Mouse (Mus musculus): Measurements from ENCODE around the gene Tsc1. TPM values are rescaled to one million over a fixed set of nuclear protein-coding genes. Genes with fewer than 3 reads are reported as not detected.

Gene Tsc1
- total RNA-seq, 1 experiment = 14.9 TPM

- Histone ChIP-seq H3K9me3 (ENCODE audit: control insufficient read depth, insufficient read depth, low read depth, low read length) (no peaks in the 10 kb centered on the region), H3K4me1 (ENCODE audit: control insufficient read depth in 2 of 2, insufficient read depth in 2 of 2, low read length in 2 of 2, poor library complexity in 1 of 2) (no peaks in the 10 kb centered on the region), H3K9ac (ENCODE audit: insufficient read depth, low read depth, low read length, poor library complexity, severe bottlenecking) (no peak overlapping the region), H3K27ac (ENCODE audit: insufficient read depth, low read depth, low read length, poor library complexity, severe bottlenecking) (no peak overlapping the region), H3K36me3 (ENCODE audit: control insufficient read depth, insufficient read depth, low read length, poor library complexity, severe bottlenecking) (peaks cover 56% of the 10 kb centered on the region), H3K4me3 (ENCODE audit: insufficient read depth in 1 of 2, low read depth in 1 of 2, low read length in 2 of 2, poor library complexity in 1 of 2, severe bottlenecking in 1 of 2) (no peak overlapping the region)
- DNase-seq (ENCODE audit: low read depth, low spot score) = peak; percentile 30
- TF ChIP-seq ZNF384 (IDR thresholded peaks at IDR 0.05; ENCODE audit: low read depth, low read length) (no peak), MAFK (IDR thresholded peaks at IDR 0.05; ENCODE audit: insufficient read depth, low read depth, low read length) (no peak)
- in situ Hi-C loops (cut with MboI; ENCODE audit: low sequenced_read_pairs in 2 of 2, unreplicated experiment in 2 of 2) = no loop called here
These were observed 39.7 kb downstream of the Tsc1 start for GRCm38 (mm10) chr2:28680710-28681109.

- DNase-seq (ENCODE audit: low read depth, low spot score) = no peak
- no peak for TF ChIP-seq ZC3H11A (IDR thresholded peaks at IDR 0.05; ENCODE audit: borderline replicate concordance, low read depth, low read length)
- no peak overlapping the region for H3K9ac ChIP-seq (ENCODE audit: insufficient read depth, low read depth, low read length, poor library complexity, severe bottlenecking)
- no peak overlapping the region for H3K4me3 ChIP-seq (ENCODE audit: insufficient read depth in 1 of 2, low read depth in 1 of 2, low read length in 2 of 2, poor library complexity in 1 of 2, severe bottlenecking in 1 of 2)
- H3K4me1 ChIP-seq (ENCODE audit: control insufficient read depth in 2 of 2, insufficient read depth in 2 of 2, low read length in 2 of 2, poor library complexity in 1 of 2) = no peaks in the 10 kb centered on the region
- H3K27ac ChIP-seq (ENCODE audit: insufficient read depth, low read depth, low read length, poor library complexity, severe bottlenecking) = no peak overlapping the region
- H3K9me3 ChIP-seq (ENCODE audit: control insufficient read depth, insufficient read depth, low read depth, low read length) = no peaks in the 10 kb centered on the region
- H3K36me3 ChIP-seq (ENCODE audit: control insufficient read depth, insufficient read depth, low read length, poor library complexity, severe bottlenecking) = peaks cover 58% of the 10 kb centered on the region
- in situ Hi-C loops (cut with MboI; ENCODE audit: low sequenced_read_pairs in 2 of 2, unreplicated experiment in 2 of 2) = no loop called here
These were observed 40.7 kb downstream of the Tsc1 start for GRCm38 (mm10) chr2:28681718-28682117.

- H3K36me3 ChIP-seq (ENCODE audit: control insufficient read depth, insufficient read depth, low read length, poor library complexity, severe bottlenecking) = peaks cover 42% of the 10 kb centered on the region
- H3K9ac ChIP-seq (ENCODE audit: insufficient read depth, low read depth, low read length, poor library complexity, severe bottlenecking) = no peak overlapping the region
- no peaks in the 10 kb centered on the region for H3K9me3 ChIP-seq (ENCODE audit: control insufficient read depth, insufficient read depth, low read depth, low read length)
- no peak for DNase-seq (ENCODE audit: low read depth, low spot score)
- H3K27ac ChIP-seq (ENCODE audit: insufficient read depth, low read depth, low read length, poor library complexity, severe bottlenecking) = no peak overlapping the region
- H3K4me1 ChIP-seq (ENCODE audit: control insufficient read depth in 2 of 2, insufficient read depth in 2 of 2, low read length in 2 of 2, poor library complexity in 1 of 2) = no peaks in the 10 kb centered on the region
- no peak overlapping the region for H3K4me3 ChIP-seq (ENCODE audit: insufficient read depth in 1 of 2, low read depth in 1 of 2, low read length in 2 of 2, poor library complexity in 1 of 2, severe bottlenecking in 1 of 2)
- no peak for TF ChIP-seq ZNF384 (IDR thresholded peaks at IDR 0.05; ENCODE audit: low read depth, low read length)
- in situ Hi-C loops (cut with MboI; ENCODE audit: low sequenced_read_pairs in 2 of 2, unreplicated experiment in 2 of 2) = no loop called here
These were observed 44.9 kb downstream of the Tsc1 start for GRCm38 (mm10) chr2:28685895-28686294.

- DNase-seq (ENCODE audit: low read depth, low spot score) = peak; percentile 7
- no peak for TF ChIP-seq ZNF384 (IDR thresholded peaks at IDR 0.05; ENCODE audit: low read depth, low read length)
- no peak for TF ChIP-seq HCFC1 (IDR thresholded peaks at IDR 0.05; ENCODE audit: borderline replicate concordance, insufficient read depth, low read length)
- TF ChIP-seq CHD2 (IDR thresholded peaks at IDR 0.05; ENCODE audit: low read depth, low read length) = no peak
- no peak for TF ChIP-seq ZC3H11A (IDR thresholded peaks at IDR 0.05; ENCODE audit: borderline replicate concordance, low read depth, low read length)
- no peak for TF ChIP-seq MAFK (IDR thresholded peaks at IDR 0.05; ENCODE audit: insufficient read depth, low read depth, low read length)
- Histone ChIP-seq H3K9ac (ENCODE audit: insufficient read depth, low read depth, low read length, poor library complexity, severe bottlenecking) (no peak overlapping the region), H3K36me3 (ENCODE audit: control insufficient read depth, insufficient read depth, low read length, poor library complexity, severe bottlenecking) (peaks cover 20% of the 10 kb centered on the region), H3K4me3 (ENCODE audit: insufficient read depth in 1 of 2, low read depth in 1 of 2, low read length in 2 of 2, poor library complexity in 1 of 2, severe bottlenecking in 1 of 2) (no peak overlapping the region), H3K9me3 (ENCODE audit: control insufficient read depth, insufficient read depth, low read depth, low read length) (no peaks in the 10 kb centered on the region), H3K4me1 (ENCODE audit: control insufficient read depth in 2 of 2, insufficient read depth in 2 of 2, low read length in 2 of 2, poor library complexity in 1 of 2) (no peaks in the 10 kb centered on the region), H3K27ac (ENCODE audit: insufficient read depth, low read depth, low read length, poor library complexity, severe bottlenecking) (no peak overlapping the region)
- in situ Hi-C loops (cut with MboI; ENCODE audit: low sequenced_read_pairs in 2 of 2, unreplicated experiment in 2 of 2) = no loop called here
These were observed 47.4 kb downstream of the Tsc1 start for GRCm38 (mm10) chr2:28688431-28688830.

- Histone ChIP-seq H3K9ac (ENCODE audit: insufficient read depth, low read depth, low read length, poor library complexity, severe bottlenecking) (no peak overlapping the region), H3K27ac (ENCODE audit: insufficient read depth, low read depth, low read length, poor library complexity, severe bottlenecking) (no peak overlapping the region)
- no peak for DNase-seq (ENCODE audit: low read depth, low spot score)
These were observed 51.7 kb downstream of the Tsc1 start for GRCm38 (mm10) chr2:28692692-28693091.

More at GRCm38 (mm10) chr2:28692692-28693091, 51.7 kb downstream of the Tsc1 start:
- no peaks in the 10 kb centered on the region for H3K9me3 ChIP-seq (ENCODE audit: control insufficient read depth, insufficient read depth, low read depth, low read length)
- no peak for TF ChIP-seq ZC3H11A (IDR thresholded peaks at IDR 0.05; ENCODE audit: borderline replicate concordance, low read depth, low read length)
- TF ChIP-seq MAFK (IDR thresholded peaks at IDR 0.05; ENCODE audit: insufficient read depth, low read depth, low read length) = no peak
- TF ChIP-seq HCFC1 (IDR thresholded peaks at IDR 0.05; ENCODE audit: borderline replicate concordance, insufficient read depth, low read length) = no peak
- TF ChIP-seq ZNF384 (IDR thresholded peaks at IDR 0.05; ENCODE audit: low read depth, low read length) = no peak
- TF ChIP-seq CHD2 (IDR thresholded peaks at IDR 0.05; ENCODE audit: low read depth, low read length) = no peak
- in situ Hi-C loops (cut with MboI; ENCODE audit: low sequenced_read_pairs in 2 of 2, unreplicated experiment in 2 of 2) = no loop called here
- H3K4me3 ChIP-seq (ENCODE audit: insufficient read depth in 1 of 2, low read depth in 1 of 2, low read length in 2 of 2, poor library complexity in 1 of 2, severe bottlenecking in 1 of 2) = no peak overlapping the region
- no peaks in the 10 kb centered on the region for H3K36me3 ChIP-seq (ENCODE audit: control insufficient read depth, insufficient read depth, low read length, poor library complexity, severe bottlenecking)
- no peaks in the 10 kb centered on the region for H3K4me1 ChIP-seq (ENCODE audit: control insufficient read depth in 2 of 2, insufficient read depth in 2 of 2, low read length in 2 of 2, poor library complexity in 1 of 2)

All from ES-E14 (cell line).